Mouse (Mus musculus) erythroblast, embryonic 14.5 days (primary cell): ENCODE results near the gene Col6a5.

Experiments used
- GATA1 ChIP-seq: IDR thresholded peaks from 2 replicates; pipeline ENCODE4 v1.6.1; 2012; ENCODE audit warnings: low read length, inconsistent platforms, mixed read lengths
- TAL1 ChIP-seq: IDR thresholded peaks from 3 replicates; pipeline ENCODE4 v1.6.1; 2012; ENCODE audit warnings: low read length, inconsistent platforms, mixed read lengths

DNA sequence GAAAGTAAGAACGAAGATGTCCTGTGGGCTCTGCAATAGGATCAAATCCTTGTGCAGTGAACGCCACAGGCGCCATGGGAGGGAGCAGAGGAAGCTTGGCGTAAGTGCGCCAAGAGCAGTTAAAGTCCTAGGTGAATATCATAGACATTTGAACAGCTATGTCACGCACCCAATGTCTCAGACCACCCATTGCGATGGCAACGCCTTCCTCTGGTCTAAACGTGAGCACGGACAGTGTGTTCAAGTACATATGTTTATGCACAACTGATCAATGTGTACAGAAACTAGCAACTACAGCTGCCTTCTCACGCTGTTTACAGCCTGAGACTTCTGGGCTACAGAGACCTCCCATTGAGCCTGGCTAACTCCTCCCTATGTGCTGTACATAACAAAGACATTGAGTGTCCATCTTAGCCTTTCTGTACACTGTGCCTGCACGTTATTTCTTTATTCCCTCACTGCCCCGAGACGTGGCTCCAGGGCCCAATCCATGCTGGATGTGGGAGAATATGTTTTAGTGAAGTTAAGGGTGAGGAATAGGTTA, 11.0 kb upstream of the Col6a5 start:
- TF ChIP-seq TAL1 (no peak), GATA1 (no peak)
